Mouse (Mus musculus) lung, adult 2 months (tissue): Measurements from ENCODE around the gene Tm6sf2.

Experiments used
- CTCF ChIP-seq: fragments of 200-500 bp; IDR thresholded peaks from 2 replicates; pipeline ENCODE4 v1.5.1; 2011; ENCODE audit warnings: mild to moderate bottlenecking, low read length, control low read depth; ENCODE audit not compliant: insufficient read depth
- POLR2A ChIP-seq: fragments of 200-500 bp; IDR thresholded peaks from 2 replicates; pipeline ENCODE4 v1.6.1; 2011; ENCODE audit warnings: low read depth, mild to moderate bottlenecking, control low read depth, low read length, borderline replicate concordance; ENCODE audit errors: extremely low read depth

DNA sequence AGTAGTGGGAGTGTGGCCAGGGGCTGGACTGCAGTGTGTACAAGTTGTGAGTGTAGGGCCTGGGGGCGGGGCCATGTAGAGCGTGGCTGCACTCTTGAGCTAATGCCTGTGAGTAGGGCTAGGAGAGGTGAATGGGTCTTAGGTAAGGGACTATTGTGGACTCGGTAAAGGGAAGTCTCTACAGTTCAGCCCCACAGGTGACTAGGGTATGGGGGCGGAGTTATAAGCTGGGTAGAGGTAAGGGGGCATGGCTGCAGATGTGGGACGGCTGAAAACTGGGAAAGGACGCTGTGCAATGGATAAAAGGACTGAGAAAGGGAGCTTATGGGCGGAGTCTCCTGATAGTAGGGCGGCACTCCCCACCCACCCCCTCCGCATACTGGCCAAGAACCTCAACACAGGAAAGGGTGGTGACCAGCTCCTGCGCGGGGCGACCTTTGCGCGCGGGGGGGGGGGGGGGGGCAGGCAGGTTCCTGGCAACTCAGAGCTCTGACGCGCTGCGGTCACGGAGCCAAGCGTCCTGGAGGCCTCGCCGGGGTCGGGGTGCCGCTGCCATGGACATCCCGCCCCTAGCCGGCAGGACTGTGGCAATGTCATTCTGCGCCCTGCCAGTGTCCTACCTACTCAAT lies at the start of gene Tm6sf2:
- TF ChIP-seq CTCF (no peak), POLR2A (no peak)
